Mouse (Mus musculus): ENCODE results near the gene Ppp1r27. TPM values are rescaled to one million over a fixed set of nuclear protein-coding genes. Genes with fewer than 3 reads are reported as not detected.

The Ppp1r27 gene
- total RNA-seq, 1 experiment = not detected

- Histone ChIP-seq H3K4me3 (ENCODE audit: insufficient read depth in 1 of 2, low read depth in 1 of 2, low read length in 2 of 2, poor library complexity in 1 of 2, severe bottlenecking in 1 of 2) (no peak overlapping the region), H3K36me3 (ENCODE audit: control insufficient read depth, insufficient read depth, low read length, poor library complexity, severe bottlenecking) (peaks cover 28% of the 10 kb centered on the region), H3K4me1 (ENCODE audit: control insufficient read depth in 2 of 2, insufficient read depth in 2 of 2, low read length in 2 of 2, poor library complexity in 1 of 2) (peaks cover 0 to 24% of the 10 kb centered on the region in 2 experiments; a peak in 2 of 4 replicates), H3K27ac (ENCODE audit: insufficient read depth, low read depth, low read length, poor library complexity, severe bottlenecking) (no peak overlapping the region), H3K9me3 (ENCODE audit: control insufficient read depth, insufficient read depth, low read depth, low read length) (no peaks in the 10 kb centered on the region), H3K9ac (ENCODE audit: insufficient read depth, low read depth, low read length, poor library complexity, severe bottlenecking) (no peak overlapping the region)
- DNase-seq (ENCODE audit: low read depth, low spot score) = no peak
- in situ Hi-C loops (cut with MboI; ENCODE audit: low sequenced_read_pairs in 2 of 2, unreplicated experiment in 2 of 2) = no loop called here
- TF ChIP-seq CHD2 (IDR thresholded peaks at IDR 0.05; ENCODE audit: low read depth, low read length) (no peak), ZC3H11A (IDR thresholded peaks at IDR 0.05; ENCODE audit: borderline replicate concordance, low read depth, low read length) (no peak), ZNF384 (IDR thresholded peaks at IDR 0.05; ENCODE audit: low read depth, low read length) (no peak), MAFK (IDR thresholded peaks at IDR 0.05; ENCODE audit: insufficient read depth, low read depth, low read length) (no peak), HCFC1 (IDR thresholded peaks at IDR 0.05; ENCODE audit: borderline replicate concordance, insufficient read depth, low read length) (no peak)
Observed at GRCm38 (mm10) chr11:120576365-120576981, 25.5 kb upstream of the Ppp1r27 start.

- Histone ChIP-seq H3K36me3 (ENCODE audit: control insufficient read depth, insufficient read depth, low read length, poor library complexity, severe bottlenecking) (peaks cover 34% of the 10 kb centered on the region), H3K27ac (ENCODE audit: insufficient read depth, low read depth, low read length, poor library complexity, severe bottlenecking) (no peak overlapping the region), H3K9ac (ENCODE audit: insufficient read depth, low read depth, low read length, poor library complexity, severe bottlenecking) (no peak overlapping the region), H3K4me1 (ENCODE audit: control insufficient read depth in 2 of 2, insufficient read depth in 2 of 2, low read length in 2 of 2, poor library complexity in 1 of 2) (peaks cover 1 to 27% of the 10 kb centered on the region in 2 experiments; a peak in 2 of 4 replicates), H3K4me3 (ENCODE audit: insufficient read depth in 1 of 2, low read depth in 1 of 2, low read length in 2 of 2, poor library complexity in 1 of 2, severe bottlenecking in 1 of 2) (no peak overlapping the region), H3K9me3 (ENCODE audit: control insufficient read depth, insufficient read depth, low read depth, low read length) (no peaks in the 10 kb centered on the region)
- in situ Hi-C loops (cut with MboI; ENCODE audit: low sequenced_read_pairs in 2 of 2, unreplicated experiment in 2 of 2) = no loop called here
- TF ChIP-seq CHD2 (IDR thresholded peaks at IDR 0.05; ENCODE audit: low read depth, low read length) = no peak
- TF ChIP-seq HCFC1 (IDR thresholded peaks at IDR 0.05; ENCODE audit: borderline replicate concordance, insufficient read depth, low read length) = no peak
- TF ChIP-seq MAFK (IDR thresholded peaks at IDR 0.05; ENCODE audit: insufficient read depth, low read depth, low read length) = no peak
- no peak for TF ChIP-seq ZNF384 (IDR thresholded peaks at IDR 0.05; ENCODE audit: low read depth, low read length)
- TF ChIP-seq ZC3H11A (IDR thresholded peaks at IDR 0.05; ENCODE audit: borderline replicate concordance, low read depth, low read length) = no peak
- no peak for DNase-seq (ENCODE audit: low read depth, low spot score)
Observed at GRCm38 (mm10) chr11:120575940-120576339, 25.0 kb upstream of the Ppp1r27 start.

- no peaks in the 10 kb centered on the region for H3K9me3 ChIP-seq (ENCODE audit: control insufficient read depth, insufficient read depth, low read depth, low read length)
- no peak overlapping the region for H3K27ac ChIP-seq (ENCODE audit: insufficient read depth, low read depth, low read length, poor library complexity, severe bottlenecking)
- TF ChIP-seq ZC3H11A (IDR thresholded peaks at IDR 0.05; ENCODE audit: borderline replicate concordance, low read depth, low read length) = no peak
- TF ChIP-seq CHD2 (IDR thresholded peaks at IDR 0.05; ENCODE audit: low read depth, low read length) = no peak
- no peak for TF ChIP-seq MAFK (IDR thresholded peaks at IDR 0.05; ENCODE audit: insufficient read depth, low read depth, low read length)
- TF ChIP-seq HCFC1 (IDR thresholded peaks at IDR 0.05; ENCODE audit: borderline replicate concordance, insufficient read depth, low read length) = no peak
- peak; percentile 57; the same call in 1 of the 2 replicates for TF ChIP-seq ZNF384 (IDR thresholded peaks at IDR 0.05; ENCODE audit: low read depth, low read length)
- in situ Hi-C loops (cut with MboI; ENCODE audit: low sequenced_read_pairs in 2 of 2, unreplicated experiment in 2 of 2) = no loop called here
- no peak overlapping the region for H3K9ac ChIP-seq (ENCODE audit: insufficient read depth, low read depth, low read length, poor library complexity, severe bottlenecking)
- H3K4me1 ChIP-seq (ENCODE audit: control insufficient read depth in 2 of 2, insufficient read depth in 2 of 2, low read length in 2 of 2, poor library complexity in 1 of 2) = peaks cover 1 to 24% of the 10 kb centered on the region in 2 experiments; a peak in 2 of 4 replicates
- H3K36me3 ChIP-seq (ENCODE audit: control insufficient read depth, insufficient read depth, low read length, poor library complexity, severe bottlenecking) = peaks cover 39% of the 10 kb centered on the region
- no peak for DNase-seq (ENCODE audit: low read depth, low spot score)
- no peak overlapping the region for H3K4me3 ChIP-seq (ENCODE audit: insufficient read depth in 1 of 2, low read depth in 1 of 2, low read length in 2 of 2, poor library complexity in 1 of 2, severe bottlenecking in 1 of 2)
Observed at GRCm38 (mm10) chr11:120575046-120575445, 24.1 kb upstream of the Ppp1r27 start.

- Histone ChIP-seq H3K4me3 (ENCODE audit: insufficient read depth in 1 of 2, low read depth in 1 of 2, low read length in 2 of 2, poor library complexity in 1 of 2, severe bottlenecking in 1 of 2) (peak overlapping the region; percentile 76 to 85), H3K27ac (ENCODE audit: insufficient read depth, low read depth, low read length, poor library complexity, severe bottlenecking) (no peak overlapping the region), H3K36me3 (ENCODE audit: control insufficient read depth, insufficient read depth, low read length, poor library complexity, severe bottlenecking) (peaks cover 34% of the 10 kb centered on the region), H3K9ac (ENCODE audit: insufficient read depth, low read depth, low read length, poor library complexity, severe bottlenecking) (peak overlapping the region; percentile 48), H3K4me1 (ENCODE audit: control insufficient read depth in 2 of 2, insufficient read depth in 2 of 2, low read length in 2 of 2, poor library complexity in 1 of 2) (peaks cover 1 to 18% of the 10 kb centered on the region in 2 experiments; a peak in 2 of 4 replicates), H3K9me3 (ENCODE audit: control insufficient read depth, insufficient read depth, low read depth, low read length) (no peaks in the 10 kb centered on the region)
- no peak for TF ChIP-seq CHD2 (IDR thresholded peaks at IDR 0.05; ENCODE audit: low read depth, low read length)
- no peak for TF ChIP-seq MAFK (IDR thresholded peaks at IDR 0.05; ENCODE audit: insufficient read depth, low read depth, low read length)
- TF ChIP-seq ZNF384 (IDR thresholded peaks at IDR 0.05; ENCODE audit: low read depth, low read length) = no peak
- no peak for TF ChIP-seq ZC3H11A (IDR thresholded peaks at IDR 0.05; ENCODE audit: borderline replicate concordance, low read depth, low read length)
- no peak for TF ChIP-seq HCFC1 (IDR thresholded peaks at IDR 0.05; ENCODE audit: borderline replicate concordance, insufficient read depth, low read length)
- DNase-seq (ENCODE audit: low read depth, low spot score) = no peak
- in situ Hi-C loops (cut with MboI; ENCODE audit: low sequenced_read_pairs in 2 of 2, unreplicated experiment in 2 of 2) = no loop called here
Observed at GRCm38 (mm10) chr11:120574278-120574600, 23.3 kb upstream of the Ppp1r27 start.
